Mouse (Mus musculus): ENCODE results near the gene Ephb1.

- TF ChIP-seq CTCF (IDR thresholded peaks at IDR 0.05; ENCODE audit: low read depth, low read length) (no peak), POLR2A (IDR thresholded peaks at IDR 0.05; ENCODE audit: borderline replicate concordance, low read depth, low read length) (no peak)
Measured at GRCm38 (mm10) chr9:101981161-101981560, 373.3 kb downstream of the Ephb1 start.

Measured in bone marrow macrophage, adult 2 months (primary cell).